Mouse (Mus musculus) cortical plate, adult 2 months (tissue): ENCODE results near the gene Ctsh.

Source experiments
- CTCF ChIP-seq: fragments of 200-500 bp; IDR thresholded peaks from 2 replicates; pipeline ENCODE4 v1.5.1; 2011; ENCODE audit warnings: mild to moderate bottlenecking, control low read depth, low read length; ENCODE audit not compliant: insufficient read depth; ENCODE audit errors: extremely low read depth
- POLR2A ChIP-seq: fragments of 200-500 bp; IDR thresholded peaks from 2 replicates; pipeline ENCODE4 v1.6.1; 2011; ENCODE audit warnings: mild to moderate bottlenecking, low read length, control low read depth; ENCODE audit not compliant: insufficient read depth; ENCODE audit errors: extremely low read depth

- TF ChIP-seq CTCF (no peak), POLR2A (no peak)
Observed at GRCm38 (mm10) chr9:90105462-90105861, 51.5 kb downstream of the Ctsh start.
